In the genomic region with DNA sequence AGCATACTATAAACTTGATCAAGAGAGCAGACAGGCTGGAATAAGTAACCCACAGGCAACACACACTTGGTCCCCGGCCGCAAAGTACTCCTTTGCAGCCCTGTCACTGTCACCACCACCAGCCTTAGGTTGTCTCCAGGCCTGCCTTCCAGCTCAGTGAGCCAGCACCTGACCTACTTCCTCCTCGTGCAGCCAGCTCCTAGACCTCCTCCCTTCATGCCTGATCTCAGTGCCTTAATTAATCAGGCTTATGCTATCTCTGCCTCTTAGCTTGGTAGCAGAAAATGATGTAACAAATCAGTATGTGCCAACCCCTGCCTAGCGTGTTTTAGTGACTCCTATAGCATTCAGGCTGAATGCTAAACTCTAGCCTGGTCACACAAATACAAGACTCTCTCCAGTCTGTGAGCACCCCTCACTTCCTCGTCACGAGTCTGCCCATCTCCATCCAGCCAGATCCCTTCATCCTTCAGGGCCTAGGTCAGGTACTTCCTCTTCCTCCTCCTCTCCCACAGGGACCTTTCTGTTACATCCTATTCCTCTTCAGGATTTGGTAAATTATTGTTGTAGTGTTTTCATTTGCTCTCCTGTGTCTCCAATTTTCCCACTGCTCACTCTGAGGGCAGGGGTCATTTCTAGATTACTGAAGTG, we compare ENCODE assay signal across 21 mouse cellular contexts. TPM values are rescaled to one million over a fixed set of nuclear protein-coding genes. Genes with fewer than 3 reads are reported as not detected.
DNase-seq lines count a peak whose midpoint lies in the region; ATAC-seq and TF ChIP-seq lines count a peak whose summit lies in the region.
"Had no signal": no experiment of that assay in that cellular context is flagged by ENCODE, and none has a peak within 500 bp of the region (broad histone marks: within the 10 kb centered on the region; RNA-seq: fewer than 3 reads in every experiment).

No protein-coding gene starts in this region.

- no peak overlapping the region for H3K4me2 ChIP-seq in liver, embryonic 12.5 days
- no peak overlapping the region for H3K4me2 ChIP-seq in stomach, postnatal 0 days (replicated peaks; ENCODE audit: low read depth)
- H3K4me2 ChIP-seq: embryonic facial prominence, embryonic 12.5 days; forebrain, embryonic 12.5 days; heart, embryonic 11.5 days; hindbrain, embryonic 15.5 days had no signal

- no peak for ATAC-seq in liver, embryonic 12.5 days
- ATAC-seq in granulocyte monocyte progenitor cell, adult 5-6 weeks (replicated peaks; ENCODE audit: poor library complexity, severe bottlenecking) = peak; percentile 56; the same call in 1 of the 2 replicates
- ATAC-seq in stomach, postnatal 0 days (ENCODE audit: low FRiP score, low TSS enrichment) = peak; percentile 49
- no peak for ATAC-seq in monocyte, adult 5-6 weeks (replicated peaks; ENCODE audit: insufficient number of reproducible peaks, low FRiP score, low TSS enrichment, poor library complexity, severe bottlenecking)
- ATAC-seq: forebrain, embryonic 16.5 days; intestine, embryonic 16.5 days had no signal

- no peak for DNase-seq in liver
- peak; percentile 59 for DNase-seq in MEL (ENCODE audit: low read depth, low spot score)
- DNase-seq in stomach, postnatal 0 days (ENCODE audit: low spot score) = no peak
- DNase-seq in cerebellum, adult 11-12 months = no peak
- DNase-seq: adrenal gland, postnatal 10 days; cerebellum, adult 2 months; cerebellum, postnatal 10 days; gastrocnemius, adult 2 months; gastrocnemius, postnatal 25 days; heart, adult 2 months; heart, postnatal 36 days had no signal

- TF ChIP-seq CTCF in MEL (IDR thresholded peaks at IDR 0.05 in 2 of 3, conservative IDR thresholded peaks at IDR 0.05 in 1 of 3; ENCODE audit: control insufficient read depth in 1 of 3, insufficient read depth in 1 of 3, low read depth in 2 of 3, low read length in 3 of 3, poor library complexity in 1 of 3, severe bottlenecking in 1 of 3) = no peak
- TF ChIP-seq CTCF in stomach, postnatal 0 days (IDR thresholded peaks at IDR 0.05; ENCODE audit: low read depth) = no peak

- H3K27ac ChIP-seq in liver, embryonic 12.5 days = 0 out of 2 replicates have a peak overlapping the region, but pooled peaks have one; percentile 4
- H3K27ac ChIP-seq in MEL (ENCODE audit: control insufficient read depth, low read depth, low read length) = no peak overlapping the region
- H3K27ac ChIP-seq in stomach, postnatal 0 days (replicated peaks) = 0 out of 2 replicates have a peak overlapping the region, but pooled peaks have one; percentile 53
- H3K27ac ChIP-seq: embryonic facial prominence, embryonic 12.5 days; forebrain, embryonic 12.5 days; gastrocnemius, adult 2 months; heart, adult 2 months; hindbrain, embryonic 15.5 days had no signal

- H3K36me3 ChIP-seq in liver, embryonic 12.5 days = peaks cover 82% of the 10 kb centered on the region
- H3K36me3 ChIP-seq in MEL (ENCODE audit: control insufficient read depth in 1 of 2, insufficient read depth in 2 of 2, low read length in 2 of 2) = no peaks in the 10 kb centered on the region; a peak in 2 of 4 replicates
- H3K36me3 ChIP-seq in stomach, postnatal 0 days (ENCODE audit: control insufficient read depth, insufficient read depth, low read length) = peaks cover 15% of the 10 kb centered on the region

- WGBS in liver, embryonic 12.5 days (ENCODE audit: insufficient replicate concordance) = 68% methylated on average over 6 of the region's 6 CpGs
- WGBS in stomach, postnatal 0 days = 79% methylated on average over 6 of the region's 6 CpGs

- no peak for TF ChIP-seq POLR2A in MEL (IDR thresholded peaks at IDR 0.05; ENCODE audit: control insufficient read depth in 1 of 2, insufficient read depth in 1 of 2, low read depth in 1 of 2, low read length in 2 of 2, poor library complexity in 1 of 2)

- H3K9me3 ChIP-seq in liver, embryonic 12.5 days (replicated peaks) = no peaks in the 10 kb centered on the region
- no peaks in the 10 kb centered on the region for H3K9me3 ChIP-seq in MEL (replicated peaks; ENCODE audit: insufficient read depth, low read length)
- H3K9me3 ChIP-seq in stomach, postnatal 0 days (ENCODE audit: control insufficient read depth, low read length) = no peaks in the 10 kb centered on the region
- H3K9me3 ChIP-seq: embryonic facial prominence, embryonic 12.5 days; forebrain, embryonic 12.5 days; hindbrain, embryonic 15.5 days had no signal

- no peaks in the 10 kb centered on the region for H3K27me3 ChIP-seq in liver, embryonic 12.5 days (replicated peaks)
- H3K27me3 ChIP-seq in MEL (ENCODE audit: control insufficient read depth in 1 of 2, insufficient read depth in 2 of 2, low read length in 2 of 2) = no peaks in the 10 kb centered on the region
- no peaks in the 10 kb centered on the region for H3K27me3 ChIP-seq in stomach, postnatal 0 days (ENCODE audit: control insufficient read depth, insufficient read depth, low read length)
- H3K27me3 ChIP-seq: embryonic facial prominence, embryonic 12.5 days; forebrain, embryonic 12.5 days; hindbrain, embryonic 15.5 days had no signal

- peaks cover 2% of the 10 kb centered on the region; the same call in 1 of the 2 replicates for H3K79me2 ChIP-seq in MEL (ENCODE audit: control insufficient read depth, insufficient read depth, low read length, poor library complexity)

- no peak for TF ChIP-seq RAD21 in MEL (IDR thresholded peaks at IDR 0.05; ENCODE audit: low read depth, low read length)

- H3K4me3 ChIP-seq in liver, embryonic 12.5 days = no peak overlapping the region
- no peak overlapping the region for H3K4me3 ChIP-seq in MEL (ENCODE audit: control insufficient read depth in 1 of 2, insufficient read depth in 1 of 2, low read depth in 2 of 2, low read length in 2 of 2)
- H3K4me3 ChIP-seq in stomach, postnatal 0 days (ENCODE audit: low read depth, low read length) = no peak overlapping the region
- H3K4me3 ChIP-seq: embryonic facial prominence, embryonic 12.5 days; forebrain, embryonic 12.5 days; gastrocnemius, adult 2 months; heart, adult 2 months; hindbrain, embryonic 15.5 days had no signal

- no peak for TF ChIP-seq EP300 in MEL (IDR thresholded peaks at IDR 0.05; ENCODE audit: low read depth in 1 of 2, low read length in 2 of 2)
- no peak for TF ChIP-seq EP300 in stomach, postnatal 0 days (optimal IDR thresholded peaks at IDR 0.05)

- no peak overlapping the region for H3K9ac ChIP-seq in liver, embryonic 12.5 days
- no peak overlapping the region for H3K9ac ChIP-seq in MEL (ENCODE audit: control insufficient read depth, low read depth, low read length, poor library complexity, severe bottlenecking)
- no peak overlapping the region for H3K9ac ChIP-seq in stomach, postnatal 0 days (ENCODE audit: low read length)
- H3K9ac ChIP-seq: embryonic facial prominence, embryonic 12.5 days; forebrain, embryonic 12.5 days; hindbrain, embryonic 15.5 days had no signal

- H3K4me1 ChIP-seq in liver, embryonic 12.5 days = peaks cover 19% of the 10 kb centered on the region
- H3K4me1 ChIP-seq in MEL (ENCODE audit: control insufficient read depth in 1 of 2, insufficient read depth in 2 of 2, low read length in 2 of 2) = peaks cover 0 to 13% of the 10 kb centered on the region in 2 experiments; a peak in 3 of 4 replicates
- H3K4me1 ChIP-seq in stomach, postnatal 0 days (replicated peaks; ENCODE audit: control insufficient read depth, insufficient read depth) = no peaks in the 10 kb centered on the region

RNA-seq across cellular contexts. Expression of gene Rgp1, which starts 7.0 kb away (rescaled TPM):
- 17.4 and 18.0 TPM in 2 replicates for polyA plus RNA-seq in liver, embryonic 12.5 days (2016; fragmentation: Nextera tagmentation; extraction: Ambion mirVana)
- 14.3 and 17.1 TPM in 2 replicates for total RNA-seq in MEL (2012; rRNA removed)
- 10 to 100 TPM in 1 of 2 experiments, not detected in 1; 47.6 TPM for polyA plus RNA-seq in MEL (2012; ENCODE audit: insufficient read depth in 1 of 2, insufficient read length in 2 of 2, low read depth in 1 of 2, low replicate concordance in 2 of 2, missing spikeins in 1 of 2)
- 28.1 and 30.8 TPM in 2 replicates for total RNA-seq in granulocyte monocyte progenitor cell, adult 5-6 weeks (2014; fragmentation: Nextera tagmentation)
- 9.9 and 10.9 TPM in 2 replicates for total RNA-seq in granulocyte monocyte progenitor cell, adult 5-6 weeks (2017)
- polyA plus RNA-seq in stomach, postnatal 0 days (2015; fragmentation: Nextera tagmentation; extraction: Ambion mirVana) = 11.7 and 13.0 TPM in 2 replicates
- 17.8 to 28.6 TPM (median 28.5 TPM) in 3 replicates for total RNA-seq in monocyte, adult 5-6 weeks (2017)

RNA-seq across cellular contexts. Expression of gene Gba2, which starts 7.2 kb away (rescaled TPM):
- polyA plus RNA-seq in liver, embryonic 12.5 days (2016; fragmentation: Nextera tagmentation; extraction: Ambion mirVana) = 23.5 and 23.6 TPM in 2 replicates
- total RNA-seq in MEL (2012; rRNA removed) = 5.7 and 6.2 TPM in 2 replicates
- polyA plus RNA-seq in MEL (2012; ENCODE audit: insufficient read depth in 1 of 2, insufficient read length in 2 of 2, low read depth in 1 of 2, low replicate concordance in 2 of 2, missing spikeins in 1 of 2) = 10 to 100 TPM in 1 of 2 experiments, not detected in 1; 24.9 TPM
- total RNA-seq in granulocyte monocyte progenitor cell, adult 5-6 weeks (2014; fragmentation: Nextera tagmentation) = 10.6 and 19.0 TPM in 2 replicates
- 7.8 and 8.4 TPM in 2 replicates for total RNA-seq in granulocyte monocyte progenitor cell, adult 5-6 weeks (2017)
- polyA plus RNA-seq in stomach, postnatal 0 days (2015; fragmentation: Nextera tagmentation; extraction: Ambion mirVana) = 25.0 and 26.1 TPM in 2 replicates
- total RNA-seq in monocyte, adult 5-6 weeks (2017) = 9.3 to 22.3 TPM (median 9.7 TPM) in 3 replicates

RNA-seq across cellular contexts. Expression of gene Tln1, which starts 9.0 kb away (rescaled TPM):
- 73.3 and 75.5 TPM in 2 replicates for polyA plus RNA-seq in liver, embryonic 12.5 days (2016; fragmentation: Nextera tagmentation; extraction: Ambion mirVana)
- total RNA-seq in MEL (2012; rRNA removed) = 106 and 112 TPM in 2 replicates
- polyA plus RNA-seq in MEL (2012; ENCODE audit: insufficient read depth in 1 of 2, insufficient read length in 2 of 2, low read depth in 1 of 2, low replicate concordance in 2 of 2, missing spikeins in 1 of 2) = 100 to 1,000 TPM in 1 of 2 experiments, 10 to 100 TPM in 1; 22.9 to 146 TPM
- total RNA-seq in granulocyte monocyte progenitor cell, adult 5-6 weeks (2014; fragmentation: Nextera tagmentation) = 167 and 198 TPM in 2 replicates
- total RNA-seq in granulocyte monocyte progenitor cell, adult 5-6 weeks (2017) = 251 and 299 TPM in 2 replicates
- 42.7 and 60.3 TPM in 2 replicates for polyA plus RNA-seq in stomach, postnatal 0 days (2015; fragmentation: Nextera tagmentation; extraction: Ambion mirVana)
- 816 to 935 TPM (median 878 TPM) in 3 replicates for total RNA-seq in monocyte, adult 5-6 weeks (2017)

RNA-seq across cellular contexts. Expression of gene Creb3, which starts 9.4 kb away (rescaled TPM):
- polyA plus RNA-seq in liver, embryonic 12.5 days (2016; fragmentation: Nextera tagmentation; extraction: Ambion mirVana) = 17.9 and 19.7 TPM in 2 replicates
- 14.9 and 17.1 TPM in 2 replicates for total RNA-seq in MEL (2012; rRNA removed)
- polyA plus RNA-seq in MEL (2012; ENCODE audit: insufficient read depth in 1 of 2, insufficient read length in 2 of 2, low read depth in 1 of 2, low replicate concordance in 2 of 2, missing spikeins in 1 of 2) = 10 to 100 TPM in 1 of 2 experiments, not detected in 1; 21.3 TPM
- total RNA-seq in granulocyte monocyte progenitor cell, adult 5-6 weeks (2014; fragmentation: Nextera tagmentation) = 10.5 and 13.4 TPM in 2 replicates
- 24.9 and 25.7 TPM in 2 replicates for total RNA-seq in granulocyte monocyte progenitor cell, adult 5-6 weeks (2017)
- polyA plus RNA-seq in stomach, postnatal 0 days (2015; fragmentation: Nextera tagmentation; extraction: Ambion mirVana) = 85.6 and 89.2 TPM in 2 replicates
- 80.3 to 165 TPM (median 108 TPM) in 3 replicates for total RNA-seq in monocyte, adult 5-6 weeks (2017)

RNA-seq across cellular contexts. Expression of gene Msmp, which starts 12.8 kb away (rescaled TPM):
- 1.1 TPM in 1 of 2 replicates, not detected in the other for polyA plus RNA-seq in liver, embryonic 12.5 days (2016; fragmentation: Nextera tagmentation; extraction: Ambion mirVana)
- 0.73 and 1.0 TPM in 2 replicates for total RNA-seq in MEL (2012; rRNA removed)
- polyA plus RNA-seq in MEL (2012; ENCODE audit: insufficient read depth in 1 of 2, insufficient read length in 2 of 2, low read depth in 1 of 2, low replicate concordance in 2 of 2, missing spikeins in 1 of 2) = 1 to 10 TPM in 1 of 2 experiments, not detected in 1; 2.5 TPM
- not detected in 2 replicates for total RNA-seq in granulocyte monocyte progenitor cell, adult 5-6 weeks (2014; fragmentation: Nextera tagmentation)
- total RNA-seq in granulocyte monocyte progenitor cell, adult 5-6 weeks (2017) = not detected in 2 replicates
- 0.25 and 0.34 TPM in 2 replicates for polyA plus RNA-seq in stomach, postnatal 0 days (2015; fragmentation: Nextera tagmentation; extraction: Ambion mirVana)
- 0.48 TPM in 1 of 3 replicates, not detected in the others for total RNA-seq in monocyte, adult 5-6 weeks (2017)
- polyA plus RNA-seq: cerebellum, adult 2 months; frontal cortex, adult 2 months; heart, embryonic 11.5 days had no signal

Comparison
In these comparisons a context has a peak if more than half of its experiments do, and no peak if none do; other contexts are left out.
1. ATAC-seq: peak in granulocyte monocyte progenitor cell, adult 5-6 weeks (single experiment) and stomach, postnatal 0 days (single experiment); none in liver, embryonic 12.5 days (single experiment) and monocyte, adult 5-6 weeks (single experiment).